Mouse (Mus musculus) neutrophil, adult 65 days (primary cell): ENCODE measurements around the gene Bcl2a1a. TPM values are rescaled to one million over a fixed set of nuclear protein-coding genes. Genes with fewer than 3 reads are reported as not detected.

Experiments used
- total RNA-seq: library from RNA; stranded (reverse); gene quantifications from 2 replicates; pipeline ENCODE4 v1.2.4, GENCODE M21; 2023

The Bcl2a1a gene
- 4.2 and 7.5 TPM in 2 replicates for total RNA-seq

DNA sequence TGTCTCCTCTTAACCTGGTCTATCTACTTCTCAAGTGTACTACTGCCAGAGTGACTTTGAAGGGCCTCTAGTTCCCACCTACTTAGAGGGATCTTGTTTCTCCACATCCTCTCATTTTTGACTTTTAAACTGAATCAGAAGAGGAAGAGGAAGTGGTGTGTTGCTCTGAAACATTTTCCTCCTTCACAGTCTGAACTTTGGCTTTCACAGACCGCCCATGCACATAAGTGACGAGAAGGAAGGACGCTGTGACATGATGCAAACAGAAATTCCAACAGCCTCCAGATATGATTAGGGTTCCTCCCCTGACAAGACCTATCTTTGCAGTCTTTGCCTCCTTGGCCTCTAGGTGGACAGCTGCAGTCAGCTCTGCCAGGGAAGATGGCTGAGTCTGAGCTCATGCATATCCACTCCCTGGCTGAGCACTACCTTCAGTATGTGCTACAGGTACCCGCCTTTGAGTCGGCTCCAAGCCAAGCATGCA is at the start of gene Bcl2a1a:
Bcl2a1a (plus strand) TSS at position 231 of the 484 bp plus-strand sequence.

Other genes starting within 250 kb of the Bcl2a1a start
- gene Mthfsl, start 236.6 kb upstream of the Bcl2a1a start, total RNA-seq, result 58.2 and 61.1 TPM in 2 replicates
- gene Bcl2a1d, start 225.0 kb upstream of the Bcl2a1a start, total RNA-seq, result 3.1 and 4.8 TPM in 2 replicates
- not detected in 2 replicates for gene Trim43c, start 117.7 kb upstream of the Bcl2a1a start, total RNA-seq
- not detected in 2 replicates for gene Trim43b, start 135.9 kb downstream of the Bcl2a1a start, total RNA-seq
- 11.5 and 12.2 TPM in 2 replicates for gene Bcl2a1b, start 242.3 kb downstream of the Bcl2a1a start, total RNA-seq
- gene Gm29094, start 242.5 kb downstream of the Bcl2a1a start, total RNA-seq, result not detected in 2 replicates